Mouse (Mus musculus) WW6 (cell line): ENCODE measurements around the gene Metrnl.

Source experiments
- DNase-seq: peaks from one replicate; pipeline ENCODE4 v3.0.0-alpha.2; 2013; ENCODE audit warnings: low read depth, low spot score

Metrnl gene

GRCm38 (mm10) chr11:121734184-121734583, 32.8 kb downstream of the Metrnl start:
- no peak for DNase-seq

- DNase-seq: no peak
These were observed 33.5 kb downstream of the Metrnl start for GRCm38 (mm10) chr11:121734892-121735291.

GRCm38 (mm10) chr11:121738616-121739015, 37.3 kb downstream of the Metrnl start:
- DNase-seq: no peak

- no peak for DNase-seq
These were observed 39.6 kb downstream of the Metrnl start for GRCm38 (mm10) chr11:121740906-121741305.

GRCm38 (mm10) chr11:121741433-121741832, 40.1 kb downstream of the Metrnl start:
- no peak for DNase-seq

GRCm38 (mm10) chr11:121743113-121743512, 41.8 kb downstream of the Metrnl start:
- no peak for DNase-seq

GRCm38 (mm10) chr11:121743915-121744628, 42.7 kb downstream of the Metrnl start:
- DNase-seq: no peak

- no peak for DNase-seq
These were observed 45.7 kb downstream of the Metrnl start for GRCm38 (mm10) chr11:121746941-121747494.

GRCm38 (mm10) chr11:121748003-121748684, 46.8 kb downstream of the Metrnl start:
- DNase-seq: no peak
